7 mouse cellular contexts compared by ENCODE assay signal in the genomic region with DNA sequence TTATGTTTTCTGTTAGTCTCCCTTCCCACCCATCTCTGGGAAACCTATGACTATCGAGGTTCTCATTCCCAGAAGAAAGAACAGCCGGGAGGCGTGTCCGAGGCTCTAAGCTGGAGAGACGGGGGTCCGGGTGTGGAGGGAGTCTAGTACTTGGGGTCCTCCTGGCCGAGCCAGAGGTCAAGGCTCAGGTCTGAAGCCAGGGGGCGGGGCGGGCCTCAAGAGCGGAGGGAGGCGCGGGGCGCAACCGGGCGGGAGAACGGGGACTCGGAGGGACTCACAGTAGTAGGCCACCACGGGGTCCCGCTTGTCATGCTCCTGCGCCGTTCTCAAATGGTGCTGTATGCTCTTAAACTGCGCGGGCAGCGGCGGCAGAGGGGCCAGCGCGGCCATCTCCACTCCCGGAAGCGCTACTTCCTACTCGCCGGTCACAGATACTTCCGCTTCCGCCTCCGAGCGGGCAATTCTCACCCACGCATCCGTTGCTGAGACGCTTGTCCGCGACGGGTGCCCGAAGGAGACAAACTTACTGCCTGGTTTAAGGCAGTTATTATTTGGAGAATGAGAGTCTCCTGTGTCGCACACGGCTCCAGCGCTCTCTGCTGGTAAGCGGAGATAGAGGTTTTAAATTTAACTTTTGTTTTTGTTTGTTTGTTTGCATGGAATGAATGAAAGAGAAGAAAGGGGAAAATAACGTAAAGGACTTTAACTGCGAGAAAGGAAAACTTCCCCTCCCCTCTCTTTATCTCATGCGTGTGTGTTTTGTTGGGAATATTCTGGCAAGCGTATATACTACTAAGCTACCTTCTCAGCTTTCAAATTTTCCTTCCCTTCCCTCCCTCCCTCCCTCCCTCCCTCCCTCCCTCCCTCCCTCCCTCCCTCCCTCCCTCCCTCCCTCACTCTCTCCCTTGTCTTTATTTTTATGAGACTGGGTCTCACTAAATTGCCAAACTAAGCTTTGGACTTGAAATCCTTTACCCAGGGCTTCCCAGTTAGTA. TPM values are rescaled to one million over a fixed set of nuclear protein-coding genes. Genes with fewer than 3 reads are reported as not detected.
DNase-seq lines count a peak whose midpoint lies in the region; ATAC-seq lines count a peak whose summit lies in the region.

A gene (minus strand): TSS at position 489 of the 995 bp plus-strand sequence.
A gene (plus strand): TSS at position 520 of the 995 bp plus-strand sequence.

- H3K4me1 ChIP-seq in intestine, embryonic 15.5 days (replicated peaks), result peaks cover 6% of the 10 kb centered on the region; the same call in 1 of the 2 replicates
- peaks cover 32% of the 10 kb centered on the region for H3K4me1 ChIP-seq in midbrain, embryonic 10.5 days

- peak within 1 kb of the TSS; percentile 66 for H3K27ac ChIP-seq in intestine, embryonic 15.5 days
- H3K27ac ChIP-seq in midbrain, embryonic 10.5 days (replicated peaks), result peak within 1 kb of the TSS; percentile 89

- H3K4me2 ChIP-seq in intestine, embryonic 15.5 days (replicated peaks), result peak within 1 kb of the TSS; percentile 53

- H3K36me3 ChIP-seq in intestine, embryonic 15.5 days, result no peaks in the 10 kb centered on the region
- H3K36me3 ChIP-seq in midbrain, embryonic 10.5 days, result peaks cover 3% of the 10 kb centered on the region; the same call in 1 of the 2 replicates

- peak within 1 kb of the TSS; percentile 91 for H3K4me3 ChIP-seq in intestine, embryonic 15.5 days (replicated peaks)
- peak within 1 kb of the TSS; percentile 87 for H3K4me3 ChIP-seq in midbrain, embryonic 10.5 days

- H3K27me3 ChIP-seq in intestine, embryonic 15.5 days (replicated peaks), result no peaks in the 10 kb centered on the region
- no peaks in the 10 kb centered on the region for H3K27me3 ChIP-seq in midbrain, embryonic 10.5 days (ENCODE audit: low read depth, poor library complexity, severe bottlenecking)

- DNase-seq in adrenal gland, adult 2 months, result peak; percentile 99
- DNase-seq in embryo, embryonic 11.5 days (ENCODE audit: low read depth, low spot score), result peak; percentile 91
- DNase-seq in gastrocnemius, postnatal 36 days, result peak; percentile 92 to 97
- DNase-seq in left cerebral cortex, postnatal 25 days (ENCODE audit: low spot score in 2 of 2), result peak; percentile 99 to 100
- peak; percentile 95 for DNase-seq in midbrain, embryonic 10.5 days (ENCODE audit: low spot score)
- peak; percentile 94 for DNase-seq in right cerebral cortex, postnatal 4 days

- H3K9ac ChIP-seq in intestine, embryonic 15.5 days, result peak within 1 kb of the TSS; percentile 82

- under 1% methylated on average over 50 of the region's 50 CpGs for WGBS in intestine, embryonic 15.5 days
- WGBS in midbrain, embryonic 10.5 days, result under 1% methylated on average over 50 of the region's 50 CpGs

- peak; percentile 98 for ATAC-seq in intestine, embryonic 15.5 days

- no peaks in the 10 kb centered on the region for H3K9me3 ChIP-seq in intestine, embryonic 15.5 days
- H3K9me3 ChIP-seq in midbrain, embryonic 10.5 days (replicated peaks), result no peaks in the 10 kb centered on the region

- intact Hi-C loops in gastrocnemius, postnatal 36 days (cut with DNase I), result loop anchor here (2.0 to 10.0 kb wide), 3 partner anchors 253 to 1511 kb away; a partner anchor contains a TSS
- intact Hi-C loops in left cerebral cortex, postnatal 25 days (cut with DNase I), result loop anchor here (1.0 to 10.0 kb wide), 3 partner anchors 253 to 1691 kb away; no protein-coding TSS in a partner anchor

RNA-seq across cellular contexts. Expression of the first gene that starts in this region (rescaled TPM):
- 10 to 100 TPM; 53.6 to 66.7 TPM for total RNA-seq in adrenal gland, adult 2 months (2021)
- polyA plus RNA-seq in adrenal gland, adult 2 months (2012; rRNA removed), result 95.1 and 102 TPM in 2 replicates
- 10 to 100 TPM; 24.8 to 28.3 TPM for total RNA-seq in gastrocnemius, postnatal 36 days (2021)
- 85.2 and 97.2 TPM in 2 replicates for polyA plus RNA-seq in intestine, embryonic 15.5 days (2015; fragmentation: Nextera tagmentation; extraction: Ambion mirVana)
- 10 to 100 TPM; 67.5 to 73.4 TPM for total RNA-seq in left cerebral cortex, postnatal 25 days (2021)
- 181 and 193 TPM in 2 replicates for polyA plus RNA-seq in midbrain, embryonic 10.5 days (2016; fragmentation: Nextera tagmentation; extraction: Ambion mirVana)

RNA-seq across cellular contexts. Expression of the second gene that starts in this region (rescaled TPM):
- under 1 TPM; 0.38 to 0.49 TPM for total RNA-seq in adrenal gland, adult 2 months (2021)
- not detected in 2 replicates for polyA plus RNA-seq in adrenal gland, adult 2 months (2012; rRNA removed)
- under 1 TPM; 0.64 to 0.89 TPM for total RNA-seq in gastrocnemius, postnatal 36 days (2021)
- 0.24 and 0.26 TPM in 2 replicates for polyA plus RNA-seq in intestine, embryonic 15.5 days (2015; fragmentation: Nextera tagmentation; extraction: Ambion mirVana)
- 1 to 10 TPM; 4.7 to 6.9 TPM for total RNA-seq in left cerebral cortex, postnatal 25 days (2021)
- polyA plus RNA-seq in midbrain, embryonic 10.5 days (2016; fragmentation: Nextera tagmentation; extraction: Ambion mirVana), result 0.51 and 0.72 TPM in 2 replicates

Comparison
In these comparisons a context has a peak if more than half of its experiments do, and no peak if none do; other contexts are left out.
1. Peak in every context shown above with its lines: DNase-seq, ATAC-seq, H3K4me3 ChIP-seq and H3K27ac ChIP-seq.